In genomic region chr17:15769081-15769724, GRCm38 (mm10) we compare ENCODE assay signal across 20 mouse cellular contexts.
DNase-seq lines count a peak whose midpoint lies in the region; TF ChIP-seq lines count a peak whose summit lies in the region.
"Had no signal": no experiment of that assay in that cellular context is flagged by ENCODE, and none has a peak within 500 bp of the region (broad histone marks: within the 10 kb centered on the region; RNA-seq: fewer than 3 reads in every experiment).

No protein-coding gene starts in this region.

- H3K36me3 ChIP-seq in forebrain, embryonic 10.5 days (replicated peaks) = peaks cover 86% of the 10 kb centered on the region

- H3K4me1 ChIP-seq in lung, adult 2 months (ENCODE audit: control insufficient read depth, insufficient read depth, low read length) = no peaks in the 10 kb centered on the region
- peaks cover 9% of the 10 kb centered on the region for H3K4me1 ChIP-seq in embryonic fibroblast, embryonic 13.5 days (ENCODE audit: control insufficient read depth, insufficient read depth, low read length)
- no peaks in the 10 kb centered on the region for H3K4me1 ChIP-seq in forebrain, embryonic 10.5 days
- H3K4me1 ChIP-seq: hindbrain, embryonic 13.5 days; intestine, embryonic 15.5 days; kidney, embryonic 15.5 days; midbrain, embryonic 13.5 days; neural tube, embryonic 15.5 days had no signal

- intact Hi-C loops in gastrocnemius, adult 2 months (cut with DNase I) = no loop called here
- intact Hi-C loops in gastrocnemius, postnatal 14 days (cut with DNase I; ENCODE audit: low total_unique reads) = no loop called here

- TF ChIP-seq POLR2A in lung, adult 2 months (IDR thresholded peaks at IDR 0.05; ENCODE audit: borderline replicate concordance, extremely low read depth, low read depth, low read length) = no peak
- TF ChIP-seq POLR2A in embryonic fibroblast, embryonic 13.5 days (IDR thresholded peaks at IDR 0.05; ENCODE audit: low read depth, low read length) = no peak

- no peaks in the 10 kb centered on the region for H3K9me3 ChIP-seq in forebrain, embryonic 10.5 days
- H3K9me3 ChIP-seq: hindbrain, embryonic 13.5 days; intestine, embryonic 15.5 days; kidney, embryonic 15.5 days; midbrain, embryonic 13.5 days; neural tube, embryonic 15.5 days had no signal

- no peak overlapping the region for H3K4me3 ChIP-seq in gastrocnemius, adult 2 months
- no peak overlapping the region for H3K4me3 ChIP-seq in lung, adult 2 months (replicated peaks; ENCODE audit: extremely low read depth, low read depth, low read length)
- no peak overlapping the region for H3K4me3 ChIP-seq in embryonic fibroblast, embryonic 13.5 days (ENCODE audit: insufficient read depth, low read length)
- H3K4me3 ChIP-seq in forebrain, embryonic 10.5 days = no peak overlapping the region
- H3K4me3 ChIP-seq: hindbrain, embryonic 13.5 days; intestine, embryonic 15.5 days; kidney, embryonic 15.5 days; midbrain, embryonic 13.5 days; neural tube, embryonic 15.5 days had no signal

- no peak for DNase-seq in gastrocnemius, adult 2 months
- no peak for DNase-seq in gastrocnemius, postnatal 14 days
- peak; percentile 40 for DNase-seq in lung, postnatal 36 days
- no peak for DNase-seq in lung, adult 2 months
- DNase-seq in kidney, adult 18-20 months = no peak
- DNase-seq in cerebellum, adult 18-20 months = no peak
- DNase-seq in forebrain, embryonic 10.5 days (ENCODE audit: extremely low spot score, low spot score) = no peak
- DNase-seq: cerebellum, postnatal 25 days; gastrocnemius, postnatal 10 days; left cerebral cortex, postnatal 4 days; retina, postnatal 1 day; right cerebral cortex, postnatal 4 days had no signal

- H3K27me3 ChIP-seq in forebrain, embryonic 10.5 days (ENCODE audit: poor library complexity, severe bottlenecking) = no peaks in the 10 kb centered on the region
- H3K27me3 ChIP-seq: hindbrain, embryonic 13.5 days; intestine, embryonic 15.5 days; kidney, embryonic 15.5 days; midbrain, embryonic 13.5 days; neural tube, embryonic 15.5 days had no signal

- 48% methylated on average over 7 of the region's 7 CpGs for WGBS in lung, adult 2 months
- 88% methylated on average over 7 of the region's 7 CpGs for WGBS in forebrain, embryonic 10.5 days

- TF ChIP-seq CTCF in gastrocnemius, adult 2 months (IDR thresholded peaks at IDR 0.05) = no peak
- no peak for TF ChIP-seq CTCF in lung, adult 2 months (IDR thresholded peaks at IDR 0.05; ENCODE audit: insufficient read depth, low read length)
- no peak for TF ChIP-seq CTCF in embryonic fibroblast, embryonic 13.5 days (IDR thresholded peaks at IDR 0.05; ENCODE audit: borderline replicate concordance, insufficient read depth, low read length)

- H3K27ac ChIP-seq in gastrocnemius, adult 2 months = 0 out of 2 replicates have a peak overlapping the region, but pooled peaks have one; percentile 24
- peak overlapping the region; percentile 71 for H3K27ac ChIP-seq in embryonic fibroblast, embryonic 13.5 days (ENCODE audit: insufficient read depth, low read length)
- H3K27ac ChIP-seq in forebrain, embryonic 10.5 days = no peak overlapping the region
- H3K27ac ChIP-seq: hindbrain, embryonic 13.5 days; intestine, embryonic 15.5 days; kidney, embryonic 15.5 days; liver, embryonic 14.5 days; midbrain, embryonic 13.5 days; neural tube, embryonic 15.5 days; stomach, postnatal 0 days had no signal
